Mouse (Mus musculus): ENCODE measurements around the gene C130073F10Rik.
"Not testable (repeated sequence)": the region's sequence is repeated elsewhere in the genome, so short reads cannot be mapped to it uniquely, and the experiment has no call there.

C130073F10Rik gene

DNA sequence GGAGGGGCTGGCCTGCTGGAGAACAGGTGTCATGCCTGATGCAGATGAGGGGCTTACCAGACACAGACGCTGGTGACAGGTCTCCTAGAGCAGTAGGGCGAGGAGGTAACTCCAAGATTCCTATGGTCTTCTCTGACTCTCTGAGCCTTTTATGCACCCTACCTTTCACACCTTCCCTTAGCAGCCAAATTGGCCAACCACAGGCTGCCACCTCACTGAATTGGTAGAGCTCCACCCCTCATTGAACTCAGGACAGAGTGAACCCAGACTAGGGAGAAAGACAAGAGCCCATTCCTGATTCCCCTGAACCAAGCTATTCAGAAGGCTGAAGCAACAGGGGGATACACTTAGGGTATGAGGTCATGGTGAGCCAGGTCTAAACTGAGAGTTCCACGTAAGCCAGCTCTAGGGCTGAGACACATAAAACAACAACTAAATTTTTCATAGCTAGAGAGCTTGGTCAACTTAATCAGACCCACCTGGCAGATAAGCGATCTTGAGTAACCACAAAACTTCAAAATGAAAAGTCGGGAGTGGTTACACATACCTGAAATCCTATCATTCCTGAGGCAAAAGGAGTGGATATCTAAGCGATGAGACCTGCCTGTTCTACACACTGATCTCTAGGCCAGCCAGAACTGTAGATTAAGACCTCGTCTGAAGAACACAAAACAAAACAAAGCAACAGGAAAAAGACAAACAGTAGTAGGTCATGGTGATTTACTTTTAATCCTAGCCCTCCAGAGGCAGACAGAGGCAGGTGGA lies at the start of gene C130073F10Rik:
Gene C130073F10Rik (minus strand): TSS at position 134 of the 765 bp plus-strand sequence.
- no peak for DNase-seq (ENCODE audit: low spot score)

DNA sequence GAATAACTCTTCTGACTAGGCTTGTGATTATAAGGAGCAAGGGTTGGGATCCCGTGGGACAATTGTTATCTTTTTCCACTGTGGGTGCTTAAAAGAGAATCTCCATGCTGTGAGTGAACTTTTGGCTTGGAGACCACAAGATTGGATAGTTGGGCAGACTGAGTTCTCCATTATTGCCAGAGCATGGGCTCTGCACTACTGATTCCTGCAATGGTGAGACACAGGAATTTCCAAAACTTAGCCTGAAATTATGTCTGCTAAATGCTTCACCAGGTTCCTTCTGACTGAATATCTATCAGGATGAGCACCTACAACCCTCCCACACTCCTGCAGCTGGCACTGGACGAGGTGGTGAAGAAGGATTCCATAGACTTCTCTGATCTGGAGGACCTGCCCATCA lies 46.5 kb upstream of the C130073F10Rik start, which contains the start of gene Gm12794:
Gene Gm12794 (plus strand): TSS at position 301 of the 400 bp plus-strand sequence.
- DNase-seq (ENCODE audit: low spot score): not testable (repeated sequence)

DNA sequence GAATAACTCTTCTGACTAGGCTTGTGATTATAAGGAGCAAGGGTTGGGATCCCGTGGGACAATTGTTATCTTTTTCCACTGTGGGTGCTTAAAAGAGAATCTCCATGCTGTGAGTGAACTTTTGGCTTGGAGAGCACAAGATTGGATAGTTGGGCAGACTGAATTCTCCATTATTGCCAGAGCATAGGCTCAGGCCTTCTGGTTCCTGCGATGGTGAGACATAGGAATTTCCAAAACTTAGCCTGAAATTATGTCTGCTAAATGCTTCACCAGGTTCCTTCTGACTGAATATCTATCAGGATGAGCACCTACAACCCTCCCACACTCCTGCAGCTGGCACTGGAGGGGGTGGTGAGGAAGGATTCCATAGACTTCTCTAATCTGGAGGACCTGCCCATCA lies 15.2 kb upstream of the C130073F10Rik start, which contains the start of gene Gm12800:
Gene Gm12800 (plus strand): TSS at position 301 of the 400 bp plus-strand sequence.
- not testable (repeated sequence) for DNase-seq (ENCODE audit: low spot score)

DNA sequence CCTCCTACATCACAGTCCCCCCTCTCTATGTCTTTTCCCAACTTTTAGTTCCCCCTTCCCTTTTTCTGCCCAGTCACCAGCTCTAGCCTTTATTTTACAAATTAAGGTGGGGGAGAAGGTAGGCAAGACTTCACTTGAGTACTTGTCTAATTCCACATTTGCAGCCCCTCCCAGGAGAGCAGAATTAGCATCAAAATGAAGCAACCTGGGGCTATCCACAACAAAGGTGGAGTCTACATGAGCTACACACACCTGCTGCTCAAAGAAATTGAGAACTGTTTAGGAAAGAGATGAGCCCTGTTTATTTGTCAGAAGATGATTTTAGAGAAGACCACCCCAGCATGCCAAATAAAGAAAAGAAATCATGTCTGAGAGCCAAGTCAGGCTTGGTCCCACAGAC lies 4.2 kb downstream of the C130073F10Rik start:
- no peak for DNase-seq (ENCODE audit: low spot score)

DNA sequence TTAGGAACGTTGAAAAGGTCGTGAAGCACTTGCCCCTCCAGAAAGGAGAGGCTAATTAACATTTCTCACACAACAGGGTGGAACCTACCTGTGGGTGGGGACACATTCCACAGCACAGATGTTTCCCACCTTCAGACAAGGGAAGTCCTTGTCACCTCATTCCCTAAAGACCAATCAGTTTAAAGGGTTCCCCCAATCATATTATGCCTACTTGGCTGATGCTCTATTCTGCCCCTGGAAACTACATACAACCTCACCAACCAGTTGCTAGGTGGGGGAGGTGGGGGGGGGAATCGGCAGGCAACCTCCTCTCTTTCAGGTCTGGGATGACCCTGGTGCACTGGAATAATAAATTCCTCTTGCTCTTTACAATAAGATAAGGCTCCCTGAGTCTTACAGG lies 9.9 kb downstream of the C130073F10Rik start:
- DNase-seq (ENCODE audit: low spot score): no peak

DNA sequence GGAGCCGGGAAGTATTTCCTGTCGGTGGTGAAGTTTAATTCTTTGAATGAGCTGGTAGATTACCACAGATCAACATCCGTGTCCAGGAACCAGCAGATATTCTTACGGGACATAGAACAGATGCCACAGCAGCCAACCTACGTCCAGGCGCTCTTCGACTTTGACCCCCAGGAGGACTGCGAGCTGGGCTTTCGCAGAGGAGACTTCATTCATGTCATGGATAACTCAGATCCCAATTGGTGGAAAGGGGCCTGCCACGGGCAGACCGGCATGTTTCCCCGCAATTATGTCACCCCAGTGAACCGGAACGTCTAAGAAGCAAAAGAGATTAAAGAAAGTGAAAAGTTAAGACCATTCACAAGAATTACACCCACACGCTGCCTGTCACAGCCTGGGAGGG lies 17.9 kb downstream of the C130073F10Rik start:
- DNase-seq (ENCODE audit: low spot score): not testable (repeated sequence)

DNA sequence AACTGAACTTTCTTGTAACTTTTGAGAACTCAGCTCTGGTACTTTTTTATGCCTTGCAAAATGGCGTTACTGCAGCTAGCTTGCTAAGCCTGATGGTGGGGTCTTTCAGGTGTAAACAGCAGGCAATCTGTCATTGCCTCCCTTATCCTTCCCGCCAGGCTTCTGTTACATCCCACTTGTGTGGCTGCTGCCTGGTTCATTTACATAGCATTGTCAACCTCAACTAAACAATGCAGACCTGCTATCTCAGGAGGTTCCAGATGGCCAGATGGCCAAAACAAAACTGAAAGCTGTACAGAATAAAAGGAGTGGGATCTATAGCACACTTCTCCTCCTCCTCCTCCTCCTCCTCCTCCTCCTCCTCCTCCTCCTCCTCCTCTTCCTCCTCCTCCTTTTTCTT lies 21.6 kb downstream of the C130073F10Rik start:
- DNase-seq (ENCODE audit: low spot score): not testable (repeated sequence)

DNA sequence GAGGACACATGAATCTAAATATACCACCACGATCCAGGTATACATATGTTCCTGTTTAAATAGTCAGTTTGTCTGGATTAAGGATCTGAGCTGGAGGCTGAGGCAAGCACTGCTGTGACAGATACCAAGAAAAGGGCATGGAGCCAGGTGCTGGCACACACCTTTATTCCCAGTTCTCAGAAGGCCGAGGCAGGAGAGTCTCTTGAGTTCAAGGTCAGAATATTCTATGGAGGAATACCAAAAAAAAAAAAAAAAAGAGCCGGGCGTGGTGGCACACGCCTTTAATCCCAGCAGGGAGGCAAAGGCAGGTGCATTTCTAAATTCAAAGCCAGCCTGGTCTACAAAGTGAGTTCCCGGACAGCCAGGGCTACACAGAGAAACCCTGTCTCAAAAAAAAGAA lies 31.3 kb downstream of the C130073F10Rik start:
- no peak for DNase-seq (ENCODE audit: low spot score)

DNA sequence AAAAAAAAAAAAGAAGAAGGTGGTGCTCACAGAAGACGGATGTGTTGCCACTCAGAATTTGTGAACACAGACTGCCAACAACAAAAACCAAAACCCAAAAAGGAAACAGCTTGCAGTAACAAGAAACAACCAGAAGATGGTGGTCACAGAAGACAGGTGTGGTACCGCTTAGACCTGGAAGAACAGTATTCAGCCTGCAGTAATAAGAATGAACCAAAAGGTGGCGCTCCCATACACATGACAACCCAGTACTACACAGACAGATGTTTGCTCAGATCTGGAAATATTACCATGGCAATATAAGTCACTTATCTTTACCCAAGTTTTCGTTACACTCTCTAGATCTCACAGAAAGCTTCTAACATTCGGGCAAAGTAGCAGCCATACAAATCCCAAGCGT lies 32.7 kb downstream of the C130073F10Rik start:
- peak; percentile 25 for DNase-seq (ENCODE audit: low spot score)

DNA sequence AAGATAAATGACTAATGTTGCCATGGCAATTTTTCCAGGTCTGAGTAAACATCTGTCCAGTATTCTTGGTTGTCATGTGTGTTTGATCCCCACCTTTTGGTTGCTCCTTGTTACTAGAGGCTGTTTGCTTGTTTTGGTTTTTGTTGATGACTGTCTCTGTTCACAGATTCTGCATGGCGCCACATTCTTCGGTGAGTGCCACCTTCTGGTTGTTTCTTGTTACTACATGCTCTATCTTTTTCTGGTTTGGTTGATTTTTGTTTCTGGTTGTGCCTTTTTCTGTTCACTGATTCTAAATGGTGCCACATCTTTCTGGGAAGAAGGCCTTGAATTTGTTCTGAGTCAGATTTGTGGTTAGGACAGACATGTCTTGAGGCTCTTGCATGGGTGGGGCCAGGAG lies 42.7 kb downstream of the C130073F10Rik start:
- no peak for DNase-seq (ENCODE audit: low spot score)

DNA sequence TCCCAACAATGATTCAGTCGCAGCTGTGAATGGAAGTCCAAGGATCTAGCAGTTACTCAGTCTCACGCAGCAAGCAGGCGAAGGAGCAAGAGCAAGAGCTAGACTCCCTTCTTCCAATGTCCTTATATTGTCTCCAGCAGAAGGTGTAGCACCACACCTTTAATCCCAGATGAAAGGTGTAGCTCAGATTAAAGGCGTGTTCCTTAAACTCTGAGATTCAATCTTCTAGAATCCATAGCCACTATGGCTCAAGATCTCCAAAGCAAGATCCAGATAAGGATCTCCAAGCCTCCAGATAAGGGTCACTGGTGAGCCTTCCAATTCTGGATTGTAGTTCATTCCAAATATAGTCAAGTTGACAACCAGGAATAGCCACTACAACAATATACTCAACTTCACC lies 49.7 kb downstream of the C130073F10Rik start, which contains the start of gene B020004J07Rik:
Gene B020004J07Rik (minus strand): TSS at position 101 of the 400 bp plus-strand sequence.
- not testable (repeated sequence) for DNase-seq (ENCODE audit: low spot score)
